Mouse (Mus musculus) intestine, postnatal 0 days (tissue): ENCODE results near the gene Snap47. TPM values are rescaled to one million over a fixed set of nuclear protein-coding genes. Genes with fewer than 3 reads are reported as not detected.

ENCODE experiments used
- ATAC-seq: fragments of 200-750 bp; cut with Nextera tagmentation; 2 replicates; pipeline ENCODE4 v1.8.0; 2017; ENCODE audit warnings: mild to moderate bottlenecking, moderate TSS enrichment, moderate library complexity
- H3K27ac ChIP-seq: fragments of 300-500 bp; sonication (generic); 2 replicates; pipeline ENCODE4 v1.5.1; 2014; ENCODE audit warnings: mild to moderate bottlenecking, low read depth, low read length, moderate library complexity
- H3K27me3 ChIP-seq: fragments of 300-500 bp; sonication (generic); replicated peaks from 2 replicates; pipeline ENCODE4 v1.6.1; 2014; ENCODE audit warnings: low read length, mixed read lengths; ENCODE audit not compliant: control insufficient read depth, insufficient read depth
- H3K36me3 ChIP-seq: fragments of 300-500 bp; sonication (generic); 2 replicates; pipeline ENCODE4 v1.6.1; 2014; ENCODE audit warnings: mild to moderate bottlenecking, moderate library complexity; ENCODE audit not compliant: control insufficient read depth, insufficient read depth
- H3K4me1 ChIP-seq: fragments of 300-500 bp; sonication (generic); replicated peaks from 2 replicates; pipeline ENCODE4 v1.6.1; 2014; ENCODE audit warnings: antibody characterized with exemption, low read length, mixed read lengths; ENCODE audit not compliant: control insufficient read depth, insufficient read depth
- H3K4me2 ChIP-seq: fragments of 300-500 bp; sonication (generic); replicated peaks from 2 replicates; pipeline ENCODE4 v1.6.1; 2014; ENCODE audit warnings: low read depth, mild to moderate bottlenecking, moderate library complexity
- H3K4me3 ChIP-seq: fragments of 300-500 bp; sonication (generic); 2 replicates; pipeline ENCODE4 v1.5.1; 2014; ENCODE audit warnings: low read depth, low read length
- H3K9ac ChIP-seq: fragments of 300-500 bp; sonication (generic); 2 replicates; pipeline ENCODE4 v1.6.1; 2014; ENCODE audit warnings: mild to moderate bottlenecking, low read depth, low read length
- H3K9me3 ChIP-seq: fragments of 300-500 bp; sonication (generic); 2 replicates; pipeline ENCODE4 v1.6.1; 2016; ENCODE audit warnings: mixed run types; ENCODE audit not compliant: control insufficient read depth
- CTCF ChIP-seq: sonication (generic); IDR thresholded peaks from 2 replicates; pipeline ENCODE4 v1.5.1; 2016; ENCODE audit warnings: low read depth, mild to moderate bottlenecking, control low read depth, antibody characterized with exemption, moderate library complexity
- WGBS: fragments of 180-500 bp; shearing (Covaris S2); extraction: QIAGEN DNeasy Blood & Tissue Kit; methylation state at CpG from one replicate; pipeline ENCODE4 v1.1.7; 2014; 5-methylcytosine and 5-hydroxymethylcytosine counted together
- polyA plus RNA-seq: library from polyadenylated mRNA; unstranded; fragments of >200 nt; fragmentation: Nextera tagmentation; extraction: Ambion mirVana; gene quantifications from 2 replicates; pipeline ENCODE4 v1.2.1, GENCODE M21; 2015

Snap47 gene
- polyA plus RNA-seq, 1 experiment from 2014 or later = 37.3 TPM

DNA sequence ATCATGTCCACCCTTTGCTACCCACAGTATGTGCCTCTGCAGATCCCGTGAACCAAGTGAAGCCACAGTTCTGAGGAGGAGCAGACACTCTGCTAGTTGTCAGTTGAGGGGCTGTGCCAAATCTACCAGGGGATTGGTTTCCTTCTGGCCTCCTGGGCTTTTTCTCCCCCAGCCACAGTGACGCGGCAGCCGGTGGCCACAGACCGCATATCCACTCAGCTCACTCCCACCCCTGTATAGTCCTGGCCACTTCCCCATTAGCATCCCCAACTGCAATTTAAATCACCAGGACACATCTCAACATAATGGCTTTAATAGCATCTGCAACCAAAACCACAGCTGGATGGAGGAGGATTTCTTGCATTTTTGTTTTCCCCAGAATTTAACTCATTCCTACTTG, 32.3 kb downstream of the Snap47 start:
- Histone ChIP-seq H3K27ac (no peak overlapping the region), H3K4me1 (no peaks in the 10 kb centered on the region), H3K4me2 (no peak overlapping the region), H3K36me3 (peaks cover 21% of the 10 kb centered on the region), H3K4me3 (no peak overlapping the region), H3K27me3 (no peaks in the 10 kb centered on the region), H3K9me3 (no peaks in the 10 kb centered on the region), H3K9ac (no peak overlapping the region)
- 84% methylated on average over 5 of the region's 5 CpGs for WGBS
- TF ChIP-seq CTCF = no peak
- no peak for ATAC-seq

DNA sequence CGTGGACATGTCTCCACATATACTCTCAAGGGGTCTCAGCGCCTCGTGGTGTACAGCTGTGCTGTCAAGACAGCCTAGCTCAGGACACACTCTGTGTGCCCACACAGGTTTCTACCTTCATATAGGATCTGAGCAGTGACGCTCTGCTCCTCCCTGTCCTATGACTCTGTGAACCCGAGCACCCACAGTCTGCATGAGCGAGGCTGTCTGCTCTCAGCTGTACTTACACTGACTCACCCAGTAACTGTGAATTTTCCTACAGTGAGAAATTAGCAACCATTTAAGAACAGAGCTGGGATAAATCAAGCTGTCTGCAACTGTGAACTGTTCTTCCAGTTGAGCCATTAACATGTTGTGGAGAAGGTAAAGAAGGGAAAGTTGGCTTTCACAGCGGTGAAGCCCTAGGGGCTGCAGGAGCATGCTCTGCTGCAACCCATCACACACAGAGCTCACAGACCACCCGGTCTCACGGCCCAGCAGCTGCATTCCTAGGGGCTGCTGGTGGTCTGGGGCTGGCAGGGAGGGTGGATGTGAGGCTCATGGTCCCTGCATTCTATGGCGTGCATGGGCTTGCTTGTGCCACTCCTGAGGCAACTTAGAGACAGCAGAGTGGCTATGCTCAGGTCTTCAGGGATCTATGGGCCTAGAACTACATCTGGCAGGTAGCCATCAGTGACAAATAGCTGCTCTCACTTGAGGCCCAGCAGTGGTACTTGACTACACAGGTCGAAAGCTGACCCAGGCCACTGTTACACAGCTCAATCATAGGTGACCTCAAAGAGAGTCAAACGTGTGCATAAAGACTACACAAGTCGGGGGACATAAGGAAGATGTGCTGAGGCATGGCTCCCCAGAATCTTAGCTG, 37.8 kb downstream of the Snap47 start:
- 76% methylated on average over 13 of the region's 13 CpGs for WGBS
- TF ChIP-seq CTCF = no peak
- H3K27ac ChIP-seq = no peak overlapping the region
- H3K4me1 ChIP-seq = no peaks in the 10 kb centered on the region
- H3K9ac ChIP-seq = no peak overlapping the region
- no peaks in the 10 kb centered on the region for H3K9me3 ChIP-seq
- H3K36me3 ChIP-seq = peaks cover 16% of the 10 kb centered on the region
- H3K27me3 ChIP-seq = no peaks in the 10 kb centered on the region
- no peak overlapping the region for H3K4me3 ChIP-seq
- H3K4me2 ChIP-seq = no peak overlapping the region
- ATAC-seq = no peak

DNA sequence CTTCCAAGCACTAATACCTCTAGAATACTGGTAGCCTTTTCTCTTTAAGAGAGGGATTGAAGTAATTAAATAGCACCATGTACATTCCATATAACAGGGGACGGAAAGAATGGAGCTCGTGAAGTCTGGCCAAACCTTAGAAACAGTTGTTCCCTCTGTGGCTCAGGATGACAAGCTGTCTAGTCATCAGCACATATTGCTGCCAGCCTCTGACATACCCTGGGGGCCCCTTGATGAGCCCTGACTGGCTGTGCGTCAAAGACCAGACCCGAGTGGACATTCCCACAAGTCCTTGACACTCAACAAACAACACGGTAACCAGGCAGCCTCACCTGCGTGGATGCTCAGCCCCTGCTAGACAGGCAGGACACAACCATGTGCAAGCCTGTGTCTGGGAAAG, 38.9 kb downstream of the Snap47 start:
- no peak for ATAC-seq
- Histone ChIP-seq H3K4me2 (no peak overlapping the region), H3K4me1 (no peaks in the 10 kb centered on the region), H3K9ac (no peak overlapping the region), H3K4me3 (no peak overlapping the region), H3K36me3 (peaks cover 13% of the 10 kb centered on the region), H3K27ac (no peak overlapping the region), H3K9me3 (no peaks in the 10 kb centered on the region), H3K27me3 (no peaks in the 10 kb centered on the region)
- WGBS = 70% methylated on average over 6 of the region's 6 CpGs
- TF ChIP-seq CTCF = no peak

DNA sequence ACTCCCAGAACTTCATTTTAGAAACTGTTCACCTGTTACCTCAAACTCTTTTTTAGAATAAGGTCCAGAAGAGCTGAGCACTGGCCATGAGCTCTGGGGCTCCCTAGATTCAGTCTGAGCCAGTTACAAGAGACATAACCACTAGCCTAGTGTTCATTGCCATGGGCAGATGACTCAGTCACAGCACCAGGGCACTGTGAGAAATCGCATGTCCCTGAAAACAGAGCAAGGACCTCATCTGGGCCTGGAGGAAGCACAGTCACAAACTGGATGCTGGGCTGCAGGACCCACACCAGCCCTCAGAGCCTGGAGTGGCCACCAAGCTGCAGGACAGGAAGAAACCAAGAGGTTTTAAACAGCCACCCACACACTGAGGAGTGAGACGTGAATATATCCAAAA, 40.1 kb downstream of the Snap47 start:
- WGBS = 64% methylated on average over 2 of the region's 2 CpGs
- Histone ChIP-seq H3K36me3 (peaks cover 15% of the 10 kb centered on the region; the same call in 1 of the 2 replicates), H3K4me1 (no peaks in the 10 kb centered on the region), H3K4me3 (no peak overlapping the region), H3K27me3 (no peaks in the 10 kb centered on the region), H3K9ac (no peak overlapping the region), H3K4me2 (no peak overlapping the region), H3K27ac (no peak overlapping the region), H3K9me3 (no peaks in the 10 kb centered on the region)
- TF ChIP-seq CTCF = no peak
- ATAC-seq = no peak

DNA sequence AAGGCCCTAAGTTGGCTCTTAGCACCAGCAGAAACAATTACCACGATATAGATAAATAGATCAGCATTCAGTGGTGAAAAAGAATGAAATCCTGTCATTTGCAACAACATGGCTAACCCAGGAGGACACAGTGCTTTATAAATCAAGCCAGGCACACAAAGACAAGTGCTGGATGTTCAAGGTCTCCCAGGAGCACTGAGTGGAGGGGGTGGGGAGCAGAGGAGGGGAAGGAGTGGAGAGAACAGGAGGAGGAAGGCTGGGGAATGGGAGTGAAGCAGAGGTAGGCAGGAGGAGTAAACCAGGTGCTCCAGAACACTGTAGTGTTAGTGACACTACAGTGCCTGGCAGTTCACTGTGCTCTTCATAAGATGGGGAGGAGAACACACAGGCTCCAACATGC, 45.2 kb downstream of the Snap47 start:
- no peak for TF ChIP-seq CTCF

DNA sequence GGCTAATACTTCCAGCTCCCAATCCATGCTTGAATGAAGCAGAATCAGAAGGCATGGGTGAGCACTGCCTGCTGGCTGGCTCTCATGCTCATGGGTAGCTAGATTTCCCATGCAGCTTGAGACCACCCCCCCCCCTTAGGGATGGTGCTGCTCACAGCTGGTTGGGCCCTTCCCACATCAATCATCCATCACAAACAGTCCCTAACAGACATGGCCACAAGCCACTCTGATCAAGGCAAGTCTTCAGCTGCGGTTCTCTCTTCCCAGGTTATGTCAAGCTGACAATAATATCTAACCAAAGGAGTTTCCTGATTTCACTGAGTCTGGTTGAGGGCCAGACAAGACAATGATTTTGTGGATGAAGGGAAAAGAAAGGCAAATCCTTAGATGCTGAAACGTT, 50.1 kb downstream of the Snap47 start:
- Histone ChIP-seq H3K4me2 (no peak overlapping the region), H3K9me3 (no peaks in the 10 kb centered on the region), H3K9ac (no peak overlapping the region), H3K36me3 (peaks cover 10% of the 10 kb centered on the region; the same call in 1 of the 2 replicates), H3K27me3 (no peaks in the 10 kb centered on the region), H3K4me3 (no peak overlapping the region), H3K4me1 (no peaks in the 10 kb centered on the region), H3K27ac (no peak overlapping the region)
- ATAC-seq = no peak
- TF ChIP-seq CTCF = no peak
- WGBS = 67% methylated on average over 2 of the region's 2 CpGs

More for the DNA sequence above, 45.2 kb downstream of the Snap47 start:
- no peak for ATAC-seq
- no peak overlapping the region for H3K9ac ChIP-seq
- no peaks in the 10 kb centered on the region for H3K9me3 ChIP-seq
- no peak overlapping the region for H3K4me3 ChIP-seq
- WGBS = 77% methylated on average over 1 of the region's 1 CpGs
- peaks cover 25% of the 10 kb centered on the region; the same call in 1 of the 2 replicates for H3K36me3 ChIP-seq
- no peaks in the 10 kb centered on the region for H3K27me3 ChIP-seq
- no peak overlapping the region for H3K4me2 ChIP-seq
- no peak overlapping the region for H3K27ac ChIP-seq
- H3K4me1 ChIP-seq = no peaks in the 10 kb centered on the region
